Mouse (Mus musculus) frontal cortex, adult (tissue): ENCODE measurements around the gene Tnfsf13b.

Source experiments
- ATAC-seq: cut with Nextera tagmentation; 2 replicates; pipeline ENCODE4 v1.9.2; 2017; ENCODE audit warnings: mild to moderate bottlenecking, moderate library complexity, mixed read lengths; ENCODE audit not compliant: low TSS enrichment

Gene Tnfsf13b

DNA sequence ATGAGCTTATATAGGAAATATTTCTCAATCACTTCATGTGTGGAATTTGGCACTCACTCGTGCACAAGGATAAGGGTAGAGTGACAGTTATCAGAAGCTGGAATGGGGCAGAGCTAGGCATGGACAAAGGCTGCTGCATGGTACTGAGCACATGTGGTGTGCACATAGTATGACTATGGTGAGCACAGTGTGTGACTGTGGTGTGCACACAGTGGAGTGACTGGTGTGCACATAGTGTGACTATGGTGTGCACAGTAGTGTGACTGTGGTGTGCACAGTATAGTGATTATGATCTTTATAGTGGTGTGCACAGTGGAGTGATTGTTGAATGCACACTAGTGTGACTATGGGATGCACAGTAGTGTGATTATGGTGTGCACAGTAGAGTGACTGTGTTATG is 39.5 kb downstream of the Tnfsf13b start:
- ATAC-seq, result no peak

GRCm38 (mm10) chr8:10049162-10049561 is 42.9 kb downstream of the Tnfsf13b start:
- peak; percentile 78 for ATAC-seq

- ATAC-seq, result no peak
These were observed 45.3 kb downstream of the Tnfsf13b start for GRCm38 (mm10) chr8:10051576-10051975.

GRCm38 (mm10) chr8:10053571-10053990 is 47.3 kb downstream of the Tnfsf13b start:
- peak; percentile 79 for ATAC-seq

GRCm38 (mm10) chr8:10061001-10061400 is 54.7 kb downstream of the Tnfsf13b start:
- ATAC-seq, result no peak

- no peak for ATAC-seq
These were observed 60.6 kb downstream of the Tnfsf13b start for GRCm38 (mm10) chr8:10066906-10067305.

DNA sequence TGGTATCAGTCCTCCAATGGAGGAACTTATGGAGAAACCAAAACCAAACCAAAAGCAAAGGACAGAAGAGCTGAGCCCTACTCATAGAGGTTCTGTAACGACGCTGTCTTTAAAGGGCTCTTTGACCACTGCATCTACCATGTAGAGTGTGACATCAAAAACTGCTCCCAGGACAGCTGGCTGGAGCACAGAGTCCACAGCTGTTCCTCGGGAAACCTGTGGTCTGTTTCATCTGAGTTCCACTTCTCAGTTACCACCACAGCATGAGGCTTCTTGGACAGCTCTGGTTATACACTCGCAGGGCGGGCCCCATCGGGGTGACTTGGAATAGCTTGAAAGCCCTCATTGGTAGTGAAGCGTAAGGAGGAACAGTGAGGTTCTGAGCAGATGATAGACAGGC is 61.5 kb downstream of the Tnfsf13b start:
- ATAC-seq, result no peak

GRCm38 (mm10) chr8:10072347-10072746 is 66.1 kb downstream of the Tnfsf13b start:
- ATAC-seq, result no peak
